Mouse (Mus musculus) brain, embryonic 14.5 days (tissue): ENCODE measurements at regions not wholly inside any gene's neighbourhood (a gene's known extent, or its start where the extent isn't known, plus 50 kb on each side); places are given as distances from the start of the nearest gene placed in this dataset.

Experiments used
- DNase-seq: peaks from one replicate; pipeline ENCODE4 v3.0.0-alpha.2; 2011; ENCODE audit warnings: low read depth
- CTCF ChIP-seq: fragments of 200-500 bp; IDR thresholded peaks from 2 replicates; pipeline ENCODE4 v1.5.1; 2012; ENCODE audit warnings: inconsistent platforms, mild to moderate bottlenecking, moderate library complexity, borderline replicate concordance; ENCODE audit not compliant: insufficient read depth, insufficient read length; ENCODE audit errors: extremely low read depth
- POLR2A ChIP-seq: fragments of 200-500 bp; IDR thresholded peaks from 2 replicates; pipeline ENCODE4 v1.6.1; 2012; ENCODE audit warnings: mild to moderate bottlenecking, inconsistent platforms, borderline replicate concordance; ENCODE audit not compliant: poor library complexity, insufficient read depth, insufficient read length, severe bottlenecking; ENCODE audit errors: extremely low read depth

DNA sequence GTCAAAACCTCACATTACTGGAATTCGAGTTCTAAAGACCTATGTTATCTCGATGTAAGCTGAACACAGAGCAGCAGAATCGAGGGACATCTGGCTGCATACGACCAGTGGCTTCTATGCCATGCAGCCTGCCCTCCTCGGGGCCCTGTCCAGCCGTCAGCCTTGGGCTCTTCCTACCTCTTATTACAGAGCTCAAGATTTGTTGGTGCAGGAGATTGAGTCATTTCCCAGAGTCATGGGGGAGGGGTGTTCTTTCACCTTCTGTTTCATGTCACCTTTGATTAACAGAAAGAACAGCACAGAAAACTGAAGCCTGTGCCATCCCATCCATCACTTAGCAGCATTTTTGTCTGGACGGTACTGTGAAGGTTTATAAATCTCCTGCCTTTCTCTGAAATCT, 52.1 kb downstream of the Sst start:
- TF ChIP-seq CTCF (no peak), POLR2A (no peak)
- DNase-seq, result no peak

DNA sequence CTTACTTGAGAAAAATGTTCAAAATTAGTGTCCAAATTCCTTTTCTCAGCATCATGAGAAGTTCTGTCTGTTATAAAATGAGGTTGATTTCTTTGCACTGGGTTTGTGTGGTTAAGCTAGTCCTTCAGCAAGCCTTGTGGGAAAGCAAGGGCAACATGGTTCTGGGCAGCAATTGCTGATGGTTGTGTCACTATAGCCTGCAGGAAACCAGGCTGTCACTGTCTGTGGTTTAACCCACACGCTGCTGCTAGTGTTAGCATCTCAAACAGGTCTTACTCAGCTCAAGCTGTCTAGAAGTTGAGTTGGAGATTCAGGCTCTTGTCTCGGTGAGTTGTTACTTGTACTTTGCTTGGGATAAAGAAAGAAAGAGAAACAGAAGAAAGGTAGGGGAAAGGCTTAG, 52.6 kb downstream of the Sst start:
- TF ChIP-seq POLR2A, result no peak
- no peak for TF ChIP-seq CTCF
- no peak for DNase-seq

DNA sequence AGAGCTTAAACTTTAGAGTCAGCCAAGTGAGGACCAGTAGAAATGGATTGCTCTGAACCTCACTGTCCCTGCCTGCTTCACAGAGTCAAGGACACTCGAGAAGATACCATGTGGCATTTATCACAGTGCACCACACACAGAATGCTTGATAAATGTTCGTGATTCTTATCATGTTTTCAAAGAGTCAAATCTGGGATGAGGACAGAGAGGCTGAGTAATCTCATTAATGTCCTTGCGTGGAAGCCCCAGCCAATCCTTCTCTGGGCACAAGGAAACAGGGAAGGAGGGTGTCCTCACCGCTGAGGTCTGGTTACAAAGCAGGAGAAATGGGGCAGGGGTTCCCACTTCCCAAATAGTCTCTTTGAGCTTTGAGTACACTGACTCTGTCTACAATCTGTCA, 55.8 kb downstream of the Sst start:
- no peak for DNase-seq
- no peak for TF ChIP-seq POLR2A
- TF ChIP-seq CTCF, result no peak

DNA sequence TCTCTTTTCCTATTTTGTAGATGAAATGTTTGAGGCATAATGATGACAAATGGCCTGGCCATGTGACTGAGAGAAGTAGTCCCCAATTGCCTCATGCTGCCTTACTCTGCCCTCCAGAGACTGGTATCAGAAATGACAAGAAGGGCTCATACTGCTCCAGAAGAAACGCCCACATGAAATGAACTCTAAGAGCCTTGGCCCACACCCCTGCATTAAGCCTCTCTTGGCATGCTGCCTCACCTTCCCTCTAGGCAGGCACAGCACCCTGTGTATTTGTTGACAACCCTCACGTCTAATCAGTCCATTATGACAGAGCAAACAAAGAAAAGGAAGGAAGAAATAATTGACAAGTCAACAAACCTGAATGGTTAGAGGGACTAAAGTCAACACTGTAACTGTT, 57.2 kb downstream of the Sst start:
- DNase-seq, result peak; percentile 37
- TF ChIP-seq POLR2A, result no peak
- no peak for TF ChIP-seq CTCF

DNA sequence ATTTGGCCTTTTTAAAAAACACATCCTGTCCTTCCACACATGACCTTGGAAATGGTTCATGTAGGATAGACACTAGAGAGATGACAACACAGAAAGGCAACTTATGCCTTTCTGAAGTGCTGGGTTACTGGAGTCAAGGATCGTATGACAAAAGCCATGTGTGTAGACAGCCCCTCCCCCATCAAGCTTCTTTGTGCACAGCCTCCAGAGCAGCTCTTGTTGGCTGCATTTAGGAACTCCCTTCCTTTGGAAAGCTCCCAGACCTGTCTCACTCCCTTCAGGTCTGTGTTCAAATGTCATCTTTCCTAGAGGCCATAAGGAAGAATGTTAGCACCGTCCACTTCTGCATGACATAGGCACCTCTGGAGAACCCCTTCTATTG, 57.7 kb downstream of the Sst start:
- TF ChIP-seq CTCF (no peak), POLR2A (no peak)
- DNase-seq, result peak; percentile 34

DNA sequence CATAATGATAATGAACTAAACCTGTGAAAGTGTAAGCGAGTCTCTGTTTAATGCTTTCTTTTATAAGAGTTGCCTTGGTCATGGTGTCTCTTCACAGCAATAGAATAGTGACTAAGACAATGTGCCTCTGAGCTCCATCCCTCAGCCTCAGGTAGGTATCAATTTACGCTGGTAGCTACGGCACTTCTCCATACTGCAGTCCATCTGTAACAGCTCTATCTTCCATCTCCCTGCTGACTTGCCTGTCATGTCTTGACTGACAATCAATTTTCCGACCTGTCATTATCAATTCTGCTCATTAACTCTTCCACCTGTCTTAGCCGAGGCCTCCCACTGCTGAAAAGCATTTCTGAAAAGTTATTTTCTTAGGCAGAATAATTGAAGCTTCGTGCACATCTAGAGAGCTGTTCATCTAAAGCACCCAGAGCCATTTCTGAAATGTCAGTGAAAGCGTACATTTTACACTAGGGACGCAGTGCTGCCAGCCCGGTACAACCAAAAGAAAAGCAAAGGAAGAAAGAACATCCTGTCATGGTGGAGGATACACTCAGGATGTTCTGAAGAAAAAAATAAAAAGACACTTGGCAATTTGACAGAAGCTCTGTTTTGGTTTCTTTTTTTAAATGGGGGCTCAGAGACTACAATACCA, 58.2 kb downstream of the Sst start:
- TF ChIP-seq POLR2A (no peak), CTCF (no peak)
- peak; percentile 48 for DNase-seq

DNA sequence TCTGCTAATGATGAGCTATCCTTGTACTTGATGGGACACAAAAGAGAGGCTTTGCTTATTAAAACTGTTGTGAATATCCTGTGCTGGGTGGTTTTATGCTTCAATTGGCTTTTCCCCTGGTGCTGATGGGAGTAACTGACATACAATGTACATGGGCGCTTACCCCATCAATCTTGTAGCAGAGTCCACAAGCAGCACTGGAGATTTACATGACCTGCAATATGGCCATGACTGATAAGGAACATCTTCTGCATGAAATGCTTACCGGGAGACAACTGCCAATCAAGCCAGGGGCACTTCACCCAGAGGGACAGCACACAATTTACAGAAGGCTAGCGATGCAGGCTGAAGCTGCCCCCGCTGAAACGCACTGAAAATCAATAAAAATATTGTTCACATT, 65.1 kb downstream of the Sst start:
- DNase-seq, result peak; percentile 66
- no peak for TF ChIP-seq CTCF

DNA sequence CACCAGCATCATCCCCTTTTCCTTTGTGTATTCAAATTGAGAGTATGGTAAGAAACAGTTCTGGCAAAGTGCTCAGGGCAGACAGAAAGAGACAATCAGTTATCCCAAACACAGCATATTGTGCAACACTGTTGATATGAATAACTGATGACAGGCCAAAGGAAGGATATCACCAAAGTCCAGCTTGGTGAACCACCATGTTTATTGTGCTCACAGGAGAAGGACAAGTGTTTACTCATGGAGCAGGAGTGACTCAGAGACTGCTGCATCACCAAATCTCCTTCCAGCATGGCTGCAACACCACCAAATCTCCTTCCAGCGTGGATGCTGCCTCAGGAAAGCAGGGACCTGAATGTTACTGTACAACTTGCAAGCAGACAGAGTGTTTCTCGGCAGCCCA, 105.5 kb downstream of the Sst start:
- TF ChIP-seq POLR2A (no peak), CTCF (no peak)
- no peak for DNase-seq

DNA sequence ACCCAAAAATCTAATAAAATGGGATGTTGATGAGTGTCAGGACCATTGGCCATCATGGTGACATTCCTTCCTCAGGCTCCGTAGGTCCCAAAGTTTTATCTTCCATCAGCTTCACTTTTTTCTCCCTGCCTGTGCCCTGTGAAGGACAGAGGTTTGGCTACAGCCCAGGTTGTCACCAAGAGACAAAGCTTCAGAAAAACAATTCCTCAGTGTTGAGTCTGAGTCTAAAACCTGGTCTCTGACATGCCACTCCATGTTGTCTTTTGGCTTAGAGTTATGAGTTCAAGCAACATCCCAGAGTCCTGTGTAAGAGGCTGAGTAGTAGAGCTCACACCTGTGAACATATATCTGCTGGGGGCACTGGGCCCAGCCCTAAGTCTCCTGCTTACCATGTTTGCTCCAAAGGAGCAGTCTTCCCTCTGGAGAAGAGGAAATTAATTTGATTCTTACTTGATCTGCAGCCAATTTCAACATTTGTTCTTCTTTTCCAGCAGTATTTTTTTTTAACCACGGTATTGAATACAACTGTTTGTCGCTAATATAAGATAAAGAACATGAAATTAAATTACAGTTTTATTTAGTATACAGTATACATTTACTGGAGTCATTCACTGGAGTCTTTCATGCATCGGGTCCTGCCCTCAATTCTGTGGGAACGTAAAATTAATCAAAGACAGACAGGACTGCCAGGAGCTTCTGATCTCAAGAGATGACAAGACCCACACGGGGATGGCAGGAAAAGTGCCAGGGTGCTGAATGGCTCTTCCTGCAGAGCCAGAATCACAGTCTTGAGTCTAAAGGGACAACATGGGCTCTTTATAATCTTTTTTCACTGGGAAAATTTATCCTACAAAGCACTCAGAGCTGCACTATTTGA, 106.5 kb downstream of the Sst start:
- peak; percentile 45 for DNase-seq
- TF ChIP-seq CTCF (no peak), POLR2A (no peak)

DNA sequence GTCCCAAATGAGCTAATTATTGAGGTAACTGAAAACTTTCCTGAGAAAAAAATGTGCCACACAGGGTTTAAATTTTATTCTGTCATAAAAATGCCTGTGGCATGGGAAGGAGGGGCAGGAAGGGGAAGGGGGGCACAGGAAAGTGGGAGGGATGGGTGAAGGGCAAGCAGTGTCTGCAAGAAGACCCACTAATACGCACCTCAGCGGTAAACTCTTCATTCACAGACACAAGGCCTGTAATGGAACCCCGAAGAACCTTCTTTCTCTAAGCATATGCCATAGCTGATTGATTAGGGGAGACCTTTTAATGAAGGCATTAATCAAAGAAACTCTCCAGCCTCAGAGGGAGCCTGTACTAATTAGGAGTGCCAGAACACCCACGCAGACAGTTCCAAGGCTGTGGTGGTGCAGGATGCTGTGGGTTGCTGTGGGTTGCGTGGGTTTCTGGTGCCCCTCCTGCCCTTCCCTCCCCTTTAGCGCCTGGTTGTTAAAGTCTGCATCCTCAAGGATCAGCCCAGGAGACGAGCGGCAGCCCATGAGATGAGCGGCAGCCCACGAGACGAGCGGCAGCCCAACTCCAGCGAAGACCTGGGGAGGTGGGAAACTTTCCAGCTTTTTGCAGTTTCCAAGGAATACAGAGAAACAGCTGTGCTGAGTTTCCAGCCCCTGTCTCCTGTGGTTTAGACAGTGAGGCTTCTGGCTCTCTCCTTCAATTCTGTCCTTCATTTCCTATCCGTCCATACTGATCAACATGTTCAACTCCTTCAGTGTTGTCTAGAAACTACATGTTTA, 110.1 kb downstream of the Sst start:
- peak; percentile 13 for DNase-seq
- TF ChIP-seq POLR2A (no peak), CTCF (no peak)

DNA sequence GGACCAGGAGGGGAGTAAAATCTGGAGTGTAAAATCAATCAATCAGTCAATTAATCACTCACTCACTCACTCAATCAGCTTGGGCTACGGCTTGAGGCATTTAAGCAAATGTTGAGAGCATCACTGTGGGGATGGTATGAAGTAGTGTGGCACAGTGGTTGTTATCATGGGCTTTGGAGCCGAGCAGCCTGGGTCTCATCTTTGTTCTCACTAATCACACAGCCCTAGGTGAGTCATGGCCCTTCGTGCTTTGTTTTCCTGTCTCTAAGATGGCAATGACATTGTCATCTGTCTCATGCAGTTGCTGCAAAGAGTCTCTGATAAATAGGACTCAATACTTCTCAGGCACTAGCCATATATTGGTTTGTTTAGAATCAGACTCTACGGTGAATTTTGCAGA, 112.9 kb downstream of the Sst start:
- TF ChIP-seq CTCF (no peak), POLR2A (no peak)
- no peak for DNase-seq
